Mouse (Mus musculus): ENCODE data around the gene Scfd2. TPM values are rescaled to one million over a fixed set of nuclear protein-coding genes. Genes with fewer than 3 reads are reported as not detected.

Scfd2 gene
- total and polyA plus RNA-seq, 2 experiments from 2014 or later = 17.5 to 33.2 TPM

DNA sequence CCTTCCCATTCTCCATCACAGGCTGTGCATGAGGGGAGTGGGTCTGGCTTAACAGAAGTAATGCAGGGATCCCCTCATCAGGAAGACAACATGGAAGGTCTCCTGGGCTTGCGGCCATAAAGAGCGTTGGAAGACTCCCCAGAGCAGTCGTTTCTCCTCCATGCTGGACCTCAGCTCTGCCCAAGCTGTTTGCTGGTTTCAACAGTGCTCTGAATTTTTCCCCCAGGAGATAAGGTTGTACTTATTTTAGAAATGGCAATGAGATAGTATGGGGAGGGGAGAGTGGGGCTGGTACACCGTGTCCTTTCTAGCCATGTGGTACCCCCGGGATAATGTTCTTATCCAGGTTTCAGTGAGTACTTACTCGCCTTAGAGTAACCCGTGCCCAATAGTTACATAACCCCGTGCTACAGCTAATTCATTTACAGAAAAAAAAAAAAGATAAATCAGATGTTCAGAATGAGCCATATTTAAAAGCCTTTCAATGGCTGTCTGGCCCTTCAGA lies 285.9 kb downstream of the Scfd2 start:
- Histone ChIP-seq H3K9me3 (ENCODE audit: low read length) (no peaks in the 10 kb centered on the region), H3K27ac (ENCODE audit: low read depth, low read length) (no peak overlapping the region), H3K36me3 (ENCODE audit: insufficient read depth, low read length) (no peaks in the 10 kb centered on the region), H3K27me3 (ENCODE audit: insufficient read depth, low read length) (no peaks in the 10 kb centered on the region), H3K4me2 (ENCODE audit: low read depth, low read length, poor library complexity, severe bottlenecking) (no peak overlapping the region), H3K4me1 (ENCODE audit: insufficient read depth, low read length) (no peaks in the 10 kb centered on the region), H3K4me3 (ENCODE audit: low read depth, low read length) (no peak overlapping the region), H3K9ac (replicated peaks; ENCODE audit: low read length, poor library complexity, severe bottlenecking) (no peak overlapping the region)
- 89% methylated on average over 8 of the region's 8 CpGs for WGBS
- ATAC-seq (ENCODE audit: low FRiP score) (no peak), DNase-seq (ENCODE audit: low spot score) (no peak)
- TF ChIP-seq CTCF (IDR thresholded peaks at IDR 0.05) = no peak

DNA sequence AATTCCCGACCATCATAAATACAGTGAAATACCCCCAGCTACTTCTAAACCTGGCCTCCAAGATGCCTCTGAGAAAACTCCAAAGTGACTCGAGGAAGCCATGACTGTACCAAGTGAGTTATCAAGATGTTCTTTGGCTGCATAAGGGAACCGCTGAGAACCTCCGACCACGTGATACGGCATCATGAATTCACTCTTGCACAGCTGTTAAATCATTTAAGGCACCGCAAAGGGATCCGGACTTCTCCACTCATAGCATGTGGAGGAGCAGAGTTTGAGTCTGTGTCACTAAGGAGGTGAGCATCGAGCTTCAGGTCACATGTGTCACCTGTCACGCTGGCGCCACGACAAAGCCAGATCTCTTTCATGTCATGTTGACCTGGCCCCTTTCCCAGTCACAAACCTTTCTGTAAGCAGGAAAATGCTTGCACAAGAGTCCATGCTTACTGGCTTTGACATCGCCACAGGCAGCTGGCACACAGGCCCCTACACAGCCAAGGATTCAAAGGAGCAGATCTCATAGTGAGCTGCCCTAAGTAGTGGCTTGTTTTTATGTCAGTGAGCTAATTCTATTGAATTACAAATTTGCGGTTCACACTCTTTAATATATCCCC lies 287.0 kb downstream of the Scfd2 start:
- Histone ChIP-seq H3K9me3 (ENCODE audit: low read length) (no peaks in the 10 kb centered on the region), H3K4me2 (ENCODE audit: low read depth, low read length, poor library complexity, severe bottlenecking) (no peak overlapping the region), H3K9ac (replicated peaks; ENCODE audit: low read length, poor library complexity, severe bottlenecking) (no peak overlapping the region), H3K27ac (ENCODE audit: low read depth, low read length) (no peak overlapping the region), H3K4me3 (ENCODE audit: low read depth, low read length) (no peak overlapping the region), H3K27me3 (ENCODE audit: insufficient read depth, low read length) (no peaks in the 10 kb centered on the region), H3K4me1 (ENCODE audit: insufficient read depth, low read length) (no peaks in the 10 kb centered on the region), H3K36me3 (ENCODE audit: insufficient read depth, low read length) (no peaks in the 10 kb centered on the region)
- DNase-seq (ENCODE audit: low spot score) (peak; percentile 60), ATAC-seq (ENCODE audit: low FRiP score) (no peak)
- 83% methylated on average over 14 of the region's 14 CpGs for WGBS
- no peak for TF ChIP-seq CTCF (IDR thresholded peaks at IDR 0.05)

DNA sequence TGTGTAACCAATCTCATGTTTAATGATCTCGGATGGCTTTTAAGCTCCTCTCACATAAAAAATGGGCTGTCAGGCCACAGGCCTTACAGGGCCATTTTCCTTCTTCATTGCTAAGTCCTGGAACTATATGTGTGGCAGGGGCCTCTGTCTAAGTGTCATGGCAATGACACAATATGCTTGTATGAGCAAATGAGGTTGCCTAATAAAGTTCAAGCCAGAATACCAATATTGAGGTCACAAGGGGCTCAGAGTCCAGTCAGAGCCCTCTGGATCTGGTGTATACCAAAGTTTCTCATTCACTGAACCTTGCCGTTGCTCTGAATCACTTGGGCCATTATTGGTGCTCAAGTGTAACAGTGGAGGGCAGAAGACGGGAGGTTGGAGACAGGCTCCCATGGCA lies 288.9 kb downstream of the Scfd2 start:
- TF ChIP-seq CTCF (IDR thresholded peaks at IDR 0.05) = no peak
- no peak for ATAC-seq (ENCODE audit: low FRiP score)
- Histone ChIP-seq H3K36me3 (ENCODE audit: insufficient read depth, low read length) (no peaks in the 10 kb centered on the region), H3K27me3 (ENCODE audit: insufficient read depth, low read length) (no peaks in the 10 kb centered on the region), H3K4me1 (ENCODE audit: insufficient read depth, low read length) (no peaks in the 10 kb centered on the region), H3K4me3 (ENCODE audit: low read depth, low read length) (no peak overlapping the region), H3K9ac (replicated peaks; ENCODE audit: low read length, poor library complexity, severe bottlenecking) (no peak overlapping the region), H3K9me3 (ENCODE audit: low read length) (no peaks in the 10 kb centered on the region), H3K4me2 (ENCODE audit: low read depth, low read length, poor library complexity, severe bottlenecking) (no peak overlapping the region), H3K27ac (ENCODE audit: low read depth, low read length) (no peak overlapping the region)
- 83% methylated on average over 3 of the region's 3 CpGs for WGBS
- DNase-seq (ENCODE audit: low spot score) = no peak

DNA sequence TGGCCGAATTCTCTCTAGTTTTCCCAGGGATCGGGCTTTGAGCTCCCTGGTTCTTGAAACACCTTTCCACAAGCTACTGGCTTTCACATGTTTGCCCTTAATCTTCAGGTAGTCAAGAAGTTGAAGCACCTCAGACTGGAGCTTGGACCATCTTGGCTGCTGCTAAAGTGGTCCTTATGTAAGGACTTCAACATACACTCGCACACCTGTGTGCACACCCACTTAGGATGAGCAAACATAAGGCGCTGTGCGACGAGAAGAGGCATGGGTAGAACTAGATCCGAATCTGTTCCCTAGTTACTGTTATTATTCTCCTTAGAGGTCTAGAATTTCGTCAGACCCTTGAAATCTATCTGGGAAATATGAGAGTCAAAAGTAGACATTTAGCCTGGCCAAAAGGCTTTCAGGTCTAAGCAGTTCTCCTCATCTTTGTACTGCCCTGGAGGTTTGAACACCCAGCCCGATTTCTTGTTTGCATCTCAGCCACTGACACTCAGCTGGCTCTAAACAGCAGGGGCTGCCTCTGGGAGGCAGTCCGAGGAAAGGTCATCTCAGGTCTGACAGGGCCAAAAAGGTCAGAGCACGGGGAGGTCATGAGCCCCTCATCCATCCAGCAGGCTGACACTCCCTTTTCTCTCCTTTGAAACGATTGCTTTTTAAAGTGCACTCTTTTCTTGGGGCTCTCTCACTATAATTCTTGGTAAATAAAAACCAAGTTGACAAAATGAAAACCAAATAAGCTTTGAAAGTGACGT lies 290.5 kb downstream of the Scfd2 start:
- TF ChIP-seq CTCF (IDR thresholded peaks at IDR 0.05) = no peak
- ATAC-seq (ENCODE audit: low FRiP score) (no peak), DNase-seq (ENCODE audit: low spot score) (no peak)
- no peaks in the 10 kb centered on the region for H3K36me3 ChIP-seq (ENCODE audit: insufficient read depth, low read length)
- H3K4me2 ChIP-seq (ENCODE audit: low read depth, low read length, poor library complexity, severe bottlenecking) = no peak overlapping the region
- no peaks in the 10 kb centered on the region for H3K27me3 ChIP-seq (ENCODE audit: insufficient read depth, low read length)
- no peak overlapping the region for H3K4me3 ChIP-seq (ENCODE audit: low read depth, low read length)
- H3K9me3 ChIP-seq (ENCODE audit: low read length) = no peaks in the 10 kb centered on the region
- no peaks in the 10 kb centered on the region for H3K4me1 ChIP-seq (ENCODE audit: insufficient read depth, low read length)
- no peak overlapping the region for H3K27ac ChIP-seq (ENCODE audit: low read depth, low read length)
- WGBS = 68% methylated on average over 13 of the region's 13 CpGs
- no peak overlapping the region for H3K9ac ChIP-seq (replicated peaks; ENCODE audit: low read length, poor library complexity, severe bottlenecking)

DNA sequence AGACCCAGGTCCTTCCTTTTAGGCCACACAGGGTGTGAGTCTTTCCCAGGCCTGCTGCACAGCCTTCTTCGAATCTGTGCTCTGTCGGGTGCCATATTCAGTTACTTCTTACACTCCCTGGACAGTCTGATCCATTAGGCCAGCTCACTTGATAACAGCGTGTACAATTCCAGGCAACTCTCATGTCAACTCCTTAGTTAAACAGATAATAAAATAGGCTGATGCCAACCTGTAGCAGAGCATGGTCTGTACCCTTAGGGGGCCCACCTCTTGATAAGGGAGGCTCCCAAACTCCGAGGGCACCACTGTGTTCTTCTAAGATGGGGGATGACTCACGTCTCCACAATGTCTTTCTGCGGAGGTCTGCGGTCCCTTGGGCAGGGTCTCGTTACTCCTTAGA lies 291.3 kb downstream of the Scfd2 start:
- no peaks in the 10 kb centered on the region for H3K27me3 ChIP-seq (ENCODE audit: insufficient read depth, low read length)
- no peak for ATAC-seq (ENCODE audit: low FRiP score)
- H3K4me1 ChIP-seq (ENCODE audit: insufficient read depth, low read length) = no peaks in the 10 kb centered on the region
- H3K36me3 ChIP-seq (ENCODE audit: insufficient read depth, low read length) = no peaks in the 10 kb centered on the region
- TF ChIP-seq CTCF (IDR thresholded peaks at IDR 0.05) = no peak
- H3K9me3 ChIP-seq (ENCODE audit: low read length) = no peaks in the 10 kb centered on the region
- DNase-seq (ENCODE audit: low spot score) = no peak
- no peak overlapping the region for H3K4me3 ChIP-seq (ENCODE audit: low read depth, low read length)
- H3K9ac ChIP-seq (replicated peaks; ENCODE audit: low read length, poor library complexity, severe bottlenecking) = no peak overlapping the region
- no peak overlapping the region for H3K27ac ChIP-seq (ENCODE audit: low read depth, low read length)
- H3K4me2 ChIP-seq (ENCODE audit: low read depth, low read length, poor library complexity, severe bottlenecking) = no peak overlapping the region
- 92% methylated on average over 8 of the region's 8 CpGs for WGBS

DNA sequence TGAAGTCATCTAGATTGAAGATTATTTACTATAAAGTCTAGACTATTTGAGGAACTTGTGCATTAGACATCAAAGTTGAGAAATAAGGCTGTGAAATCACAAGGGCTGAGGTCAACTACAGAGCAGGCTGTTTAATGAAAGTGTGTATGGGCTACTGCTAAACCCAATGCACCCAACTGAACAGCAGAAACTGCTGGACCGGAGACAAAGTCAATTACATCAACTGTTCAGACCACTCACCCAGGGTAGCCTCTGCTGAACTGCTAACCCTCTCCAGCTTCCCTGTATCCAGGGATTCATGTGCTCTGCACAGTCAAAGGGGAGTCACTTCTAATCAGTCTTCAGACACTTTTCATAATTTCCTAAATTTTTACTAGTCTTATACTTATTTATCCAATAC lies 292.2 kb downstream of the Scfd2 start:
- Histone ChIP-seq H3K27ac (ENCODE audit: low read depth, low read length) (no peak overlapping the region), H3K4me2 (ENCODE audit: low read depth, low read length, poor library complexity, severe bottlenecking) (no peak overlapping the region), H3K27me3 (ENCODE audit: insufficient read depth, low read length) (no peaks in the 10 kb centered on the region), H3K9me3 (ENCODE audit: low read length) (no peaks in the 10 kb centered on the region), H3K4me3 (ENCODE audit: low read depth, low read length) (no peak overlapping the region), H3K9ac (replicated peaks; ENCODE audit: low read length, poor library complexity, severe bottlenecking) (no peak overlapping the region), H3K36me3 (ENCODE audit: insufficient read depth, low read length) (no peaks in the 10 kb centered on the region), H3K4me1 (ENCODE audit: insufficient read depth, low read length) (no peaks in the 10 kb centered on the region)
- ATAC-seq (ENCODE audit: low FRiP score) (no peak), DNase-seq (ENCODE audit: low spot score) (no peak)
- TF ChIP-seq CTCF (IDR thresholded peaks at IDR 0.05) = no peak
- WGBS = 69% methylated on average over 1 of the region's 1 CpGs

Data from midbrain, postnatal 0 days (tissue).